Mouse (Mus musculus) ES-E14 (cell line): ENCODE measurements around the gene Cbr2. TPM values are rescaled to one million over a fixed set of nuclear protein-coding genes. Genes with fewer than 3 reads are reported as not detected.

Experiments
- DNase-seq: peaks from one replicate; pipeline ENCODE4 v3.0.0-alpha.2; 2013; ENCODE audit warnings: low read depth, low spot score
- H3K27ac ChIP-seq: 2 replicates; pipeline ENCODE4 v1.5.1; 2012; ENCODE audit warnings: low read depth, mild to moderate bottlenecking, low read length, moderate library complexity, mixed read lengths; ENCODE audit not compliant: poor library complexity, insufficient read depth, severe bottlenecking
- H3K36me3 ChIP-seq: 2 replicates; pipeline ENCODE4 v1.6.1; 2012; ENCODE audit warnings: mild to moderate bottlenecking, low read length, moderate library complexity, mixed read lengths; ENCODE audit not compliant: control insufficient read depth, poor library complexity, insufficient read depth, severe bottlenecking
- H3K4me1 ChIP-seq, 2 experiments: fragments of 150-350 bp in 1 of 2; sonication (generic) in 1 of 2; 2 replicates each; pipeline ENCODE4 v1.6.1; 2012; ENCODE audit warnings: low read length in 2 of 2, mild to moderate bottlenecking in 1 of 2, mixed read lengths in 1 of 2; ENCODE audit not compliant: control insufficient read depth in 2 of 2, insufficient read depth in 2 of 2, poor library complexity in 1 of 2
- H3K4me3 ChIP-seq, 2 experiments: fragments of 150-350 bp in 1 of 2; sonication (generic) in 1 of 2; 2 replicates each; pipeline ENCODE4 v1.5.1; 2012; ENCODE audit warnings: low read length in 2 of 2, low read depth in 1 of 2, mild to moderate bottlenecking in 1 of 2, mixed read lengths in 1 of 2; ENCODE audit not compliant: insufficient read depth in 1 of 2, poor library complexity in 1 of 2, severe bottlenecking in 1 of 2
- H3K9ac ChIP-seq: 2 replicates; pipeline ENCODE4 v1.6.1; 2012; ENCODE audit warnings: low read depth, mild to moderate bottlenecking, low read length, mixed read lengths; ENCODE audit not compliant: poor library complexity, insufficient read depth, severe bottlenecking
- H3K9me3 ChIP-seq: fragments of 150-350 bp; sonication (generic); 2 replicates; pipeline ENCODE4 v1.6.1; 2012; ENCODE audit warnings: low read depth, mild to moderate bottlenecking, low read length; ENCODE audit not compliant: control insufficient read depth, insufficient read depth
- CHD2 ChIP-seq: IDR thresholded peaks from 2 replicates; pipeline ENCODE4 v1.6.1; 2014; ENCODE audit warnings: mild to moderate bottlenecking, low read depth, low read length, inconsistent platforms
- HCFC1 ChIP-seq: IDR thresholded peaks from 2 replicates; pipeline ENCODE4 v1.6.1; 2012; ENCODE audit warnings: low read length, inconsistent platforms, borderline replicate concordance; ENCODE audit not compliant: insufficient read depth
- MAFK ChIP-seq: IDR thresholded peaks from 2 replicates; pipeline ENCODE4 v1.6.1; 2014; ENCODE audit warnings: mild to moderate bottlenecking, low read depth, low read length, inconsistent platforms; ENCODE audit not compliant: insufficient read depth
- ZC3H11A ChIP-seq: IDR thresholded peaks from 2 replicates; pipeline ENCODE4 v1.6.1; 2012; ENCODE audit warnings: low read depth, mild to moderate bottlenecking, inconsistent platforms, low read length, borderline replicate concordance
- ZNF384 ChIP-seq: IDR thresholded peaks from 2 replicates; pipeline ENCODE4 v1.6.1; 2012; ENCODE audit warnings: low read depth, low read length, inconsistent platforms
- in situ Hi-C, 2 experiments: fragments of 600-800 bp; cut with MboI; formaldehyde crosslinking; loops; one replicate each; pipeline ENCODE4 v1.15.1; 2025; ENCODE audit warnings: low sequenced_read_pairs in 2 of 2, inconsistent platforms in 1 of 2; ENCODE audit not compliant: unreplicated experiment in 2 of 2
- total RNA-seq: library from RNA; depleted of rRNA; stranded (reverse); fragments of 300-350 nt; gene quantifications from 2 replicates; pipeline ENCODE4 v1.2.3, GENCODE M21; 2012

The Cbr2 gene
- total RNA-seq, 1 experiment: not detected

DNA sequence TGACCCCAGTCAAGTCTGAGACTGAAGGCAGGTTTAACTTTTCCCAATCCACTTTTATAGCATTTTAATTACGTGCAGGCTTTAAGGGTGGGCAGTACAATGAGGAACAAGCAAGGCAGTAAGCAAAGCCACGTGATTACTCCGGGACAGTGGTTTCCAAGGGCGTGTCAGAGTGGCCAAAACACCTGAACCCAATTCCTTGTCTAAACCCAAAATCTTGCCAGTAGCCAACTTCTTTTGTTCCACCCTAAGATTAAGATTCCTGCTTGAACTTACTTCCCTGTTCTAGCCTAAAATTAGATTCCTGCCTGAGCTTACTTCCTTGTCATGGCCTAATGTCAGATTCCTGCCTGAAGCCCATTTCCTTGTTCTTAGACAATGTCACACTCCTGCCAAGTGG, 16.1 kb upstream of the Cbr2 start:
- TF ChIP-seq ZNF384 (no peak), CHD2 (no peak), HCFC1 (no peak), ZC3H11A (no peak), MAFK (no peak)
- Histone ChIP-seq H3K4me1 (no peaks in the 10 kb centered on the region), H3K9ac (no peak overlapping the region), H3K36me3 (no peaks in the 10 kb centered on the region), H3K9me3 (no peaks in the 10 kb centered on the region), H3K4me3 (no peak overlapping the region), H3K27ac (no peak overlapping the region)
- no peak for DNase-seq
- in situ Hi-C loops: no loop called here

DNA sequence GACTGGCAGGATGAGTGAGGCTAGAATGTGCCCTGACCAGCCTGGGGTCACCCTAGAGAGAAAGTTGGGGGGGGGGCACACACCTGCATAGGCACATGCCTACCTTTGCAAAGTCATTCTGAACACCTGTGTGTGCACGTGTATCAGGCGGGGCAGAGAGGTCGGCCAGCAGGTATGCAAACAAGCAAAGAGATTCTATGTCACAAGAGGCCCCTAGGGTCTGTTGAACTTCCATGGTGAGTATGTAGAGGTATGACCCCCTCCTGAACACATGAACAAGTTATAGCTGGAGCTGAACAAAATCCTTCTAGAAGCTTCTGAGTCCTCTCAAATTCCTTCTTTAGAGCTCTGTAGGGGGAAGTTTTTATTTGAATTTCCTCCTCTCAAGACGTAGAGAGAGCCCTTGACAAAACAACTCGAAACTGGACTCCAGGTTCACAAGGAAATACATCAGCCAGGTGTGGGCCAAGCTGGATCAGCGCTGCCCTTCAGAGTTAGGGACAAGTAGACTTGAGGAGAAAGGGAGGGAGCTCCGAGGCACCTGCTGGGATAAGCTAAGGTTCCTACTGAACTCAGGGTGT, 12.3 kb upstream of the Cbr2 start:
- in situ Hi-C loops: no loop called here
- Histone ChIP-seq H3K4me3 (no peak overlapping the region), H3K9ac (no peak overlapping the region), H3K36me3 (no peaks in the 10 kb centered on the region), H3K27ac (no peak overlapping the region), H3K9me3 (no peaks in the 10 kb centered on the region), H3K4me1 (no peaks in the 10 kb centered on the region)
- no peak for DNase-seq
- TF ChIP-seq ZC3H11A (no peak), MAFK (no peak), CHD2 (no peak), HCFC1 (no peak), ZNF384 (no peak)

DNA sequence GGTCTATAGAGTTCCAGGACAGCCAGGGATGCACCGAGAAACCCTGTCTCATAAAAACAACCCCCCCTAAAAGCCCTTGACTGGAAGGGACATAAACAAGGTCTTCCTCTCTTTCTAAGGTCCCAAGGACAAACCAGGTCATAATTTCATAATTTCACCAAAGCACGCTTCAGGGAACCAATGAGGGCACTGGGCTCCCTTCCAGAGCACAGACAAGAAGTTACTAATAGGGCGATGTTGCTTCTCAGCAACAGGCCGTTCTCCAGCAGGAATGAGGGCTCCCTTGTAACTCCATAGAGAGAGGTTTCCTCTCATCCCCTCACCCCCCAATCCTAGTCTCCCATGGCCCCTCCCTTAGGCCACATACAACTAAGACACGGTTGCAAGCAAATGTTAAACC, 9.1 kb upstream of the Cbr2 start:
- TF ChIP-seq ZC3H11A: no peak
- TF ChIP-seq ZNF384: no peak
- TF ChIP-seq CHD2: no peak
- no peak for TF ChIP-seq MAFK
- no peak for TF ChIP-seq HCFC1
- in situ Hi-C loops: no loop called here
- Histone ChIP-seq H3K9me3 (no peaks in the 10 kb centered on the region), H3K36me3 (no peaks in the 10 kb centered on the region), H3K27ac (no peak overlapping the region), H3K9ac (no peak overlapping the region), H3K4me3 (no peak overlapping the region), H3K4me1 (peaks cover 0 to 3% of the 10 kb centered on the region in 2 experiments; a peak in 1 of 4 replicates)
- DNase-seq: no peak

DNA sequence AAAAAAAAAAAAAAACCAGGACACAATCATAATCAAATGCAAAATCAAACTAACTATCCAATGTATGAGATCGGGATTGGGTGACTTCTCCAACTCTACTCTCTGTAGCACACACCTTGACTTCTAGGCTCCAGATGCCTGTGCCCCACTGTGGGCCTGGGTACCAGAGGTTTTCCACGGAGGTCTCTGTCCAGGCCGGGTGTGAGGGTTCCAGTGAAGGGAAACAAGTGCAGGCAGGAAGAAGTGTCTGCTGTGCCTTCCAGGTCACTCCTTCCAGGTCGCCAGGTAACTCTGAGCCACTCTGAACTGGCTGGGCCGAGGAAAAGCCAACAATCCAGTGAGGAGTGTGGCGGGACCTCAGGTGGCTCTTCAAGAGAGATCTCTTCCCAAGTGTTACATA, 4.5 kb upstream of the Cbr2 start:
- TF ChIP-seq ZC3H11A (no peak), CHD2 (no peak), ZNF384 (no peak), HCFC1 (no peak), MAFK (no peak)
- H3K36me3 ChIP-seq: no peaks in the 10 kb centered on the region
- no peak overlapping the region for H3K27ac ChIP-seq
- DNase-seq: no peak
- no peak overlapping the region for H3K9ac ChIP-seq
- peaks cover 0 to 5% of the 10 kb centered on the region in 2 experiments; a peak in 1 of 4 replicates for H3K4me1 ChIP-seq
- H3K9me3 ChIP-seq: no peaks in the 10 kb centered on the region
- in situ Hi-C loops: no loop called here
- no peak overlapping the region for H3K4me3 ChIP-seq
